Mouse (Mus musculus) retina, postnatal 1 day (tissue): ENCODE data around the gene Pex7.
"Not testable (repeated sequence)": the region's sequence is repeated elsewhere in the genome, so short reads cannot be mapped to it uniquely, and the experiment has no call there.

ENCODE experiments used
- DNase-seq: peaks from one replicate; pipeline ENCODE4 v3.0.0-alpha.2; 2012

Gene Pex7

DNA sequence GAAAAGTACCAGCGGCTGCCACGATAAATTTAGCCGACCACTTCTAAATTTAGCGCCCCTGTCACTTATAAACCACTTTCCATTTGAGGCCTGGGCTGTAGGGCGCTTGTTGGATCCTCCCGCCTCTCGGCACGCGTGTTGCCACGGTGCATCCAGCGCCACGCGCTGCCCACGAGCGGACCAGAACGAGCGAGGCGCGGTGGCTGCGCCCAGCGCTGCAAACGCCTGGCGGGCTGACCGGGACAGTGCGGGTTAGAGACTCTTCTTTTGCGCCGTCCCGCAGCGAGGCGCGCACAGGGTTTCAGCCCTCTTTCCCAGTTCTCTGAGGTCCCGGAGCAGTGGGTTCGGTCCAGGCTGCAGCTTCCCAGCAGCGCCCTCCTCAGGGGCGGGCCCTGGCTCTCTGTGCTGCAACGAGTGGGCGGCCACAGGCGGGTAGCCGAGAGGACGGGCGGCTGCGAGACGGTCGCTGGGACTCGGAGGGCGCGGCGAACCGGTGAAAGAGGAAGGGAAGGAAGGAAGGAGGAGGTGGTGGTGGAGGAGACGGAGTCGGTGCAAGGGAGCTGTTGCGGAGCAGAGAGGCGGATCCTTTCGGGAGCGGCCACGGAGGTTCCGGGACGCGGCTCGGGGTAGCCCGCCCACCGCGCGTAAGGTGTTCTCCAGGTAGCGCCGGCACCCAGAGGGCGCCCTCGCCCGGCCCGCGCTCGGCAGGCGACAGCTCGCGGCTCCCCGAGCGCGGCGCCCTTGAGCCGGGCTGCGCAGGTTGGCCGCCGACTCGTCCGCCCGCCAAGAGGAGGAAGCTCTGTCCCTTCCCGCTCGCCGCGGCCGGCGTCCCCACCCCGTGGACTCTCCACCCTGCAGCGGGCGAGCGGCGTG lies 26.3 kb upstream of the Pex7 start:
- peak; percentile 78 for DNase-seq

DNA sequence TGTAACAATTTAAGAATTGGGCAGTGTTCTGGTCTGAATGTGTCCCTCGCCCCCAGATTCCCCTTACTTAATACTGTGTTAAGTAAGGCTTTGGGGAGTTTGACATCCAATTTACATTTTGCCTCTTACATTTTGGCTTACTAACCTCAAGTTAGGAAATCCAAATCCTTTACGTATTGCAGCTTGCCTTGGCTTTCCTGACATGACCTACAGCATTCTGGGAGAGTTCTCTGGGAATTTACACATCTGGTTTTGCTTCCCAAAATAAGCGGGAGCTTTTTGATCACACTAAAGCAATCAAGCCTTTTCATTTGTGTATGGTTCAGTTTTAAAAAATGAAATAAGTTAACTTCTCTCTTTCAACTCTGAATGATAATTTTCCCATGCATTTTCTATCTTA lies 25.5 kb upstream of the Pex7 start:
- DNase-seq = no peak

DNA sequence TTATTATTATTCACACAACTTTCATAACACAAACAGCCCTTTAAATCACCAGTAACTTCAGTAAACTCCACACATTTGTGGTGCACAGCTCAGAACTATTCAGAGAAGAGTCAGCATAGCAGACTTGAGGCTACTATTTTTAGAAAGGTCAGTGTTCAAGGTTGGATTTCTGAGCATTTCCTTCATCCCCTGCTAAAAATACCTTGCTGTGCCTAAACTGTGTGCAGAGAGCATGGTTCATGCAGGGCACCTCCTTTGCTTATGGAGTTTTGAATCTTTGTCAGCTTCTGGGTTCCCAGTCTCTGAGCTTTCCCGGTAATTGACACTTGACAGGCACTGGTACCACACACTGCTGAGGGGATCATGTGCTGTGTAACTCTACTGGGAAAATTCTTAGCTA lies 20.7 kb upstream of the Pex7 start:
- no peak for DNase-seq

DNA sequence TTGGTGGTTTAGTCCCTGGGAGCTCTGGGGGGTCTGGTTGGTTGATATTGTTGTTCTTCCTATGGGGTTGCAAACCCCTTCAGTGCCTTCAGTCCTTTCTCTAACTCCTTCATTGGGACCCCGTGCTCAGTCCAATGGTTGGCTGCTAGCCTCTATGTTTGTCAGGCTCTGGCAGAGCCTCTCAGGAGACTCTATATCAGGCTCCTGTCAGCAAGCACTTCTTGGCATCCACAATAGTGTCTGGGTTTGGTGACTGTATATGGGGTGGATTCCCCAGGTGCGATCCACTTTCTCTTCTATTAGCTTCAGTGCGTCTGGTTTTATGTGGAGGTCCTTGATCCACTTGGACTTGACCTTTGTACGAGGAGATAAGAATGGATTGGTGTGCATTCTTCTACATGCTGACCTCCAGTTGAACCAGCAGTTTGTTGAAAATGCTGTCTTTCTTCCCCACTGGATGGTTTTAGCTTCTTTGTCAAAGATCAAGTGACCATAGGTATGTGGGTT lies 19.0 kb upstream of the Pex7 start:
- not testable (repeated sequence) for DNase-seq

DNA sequence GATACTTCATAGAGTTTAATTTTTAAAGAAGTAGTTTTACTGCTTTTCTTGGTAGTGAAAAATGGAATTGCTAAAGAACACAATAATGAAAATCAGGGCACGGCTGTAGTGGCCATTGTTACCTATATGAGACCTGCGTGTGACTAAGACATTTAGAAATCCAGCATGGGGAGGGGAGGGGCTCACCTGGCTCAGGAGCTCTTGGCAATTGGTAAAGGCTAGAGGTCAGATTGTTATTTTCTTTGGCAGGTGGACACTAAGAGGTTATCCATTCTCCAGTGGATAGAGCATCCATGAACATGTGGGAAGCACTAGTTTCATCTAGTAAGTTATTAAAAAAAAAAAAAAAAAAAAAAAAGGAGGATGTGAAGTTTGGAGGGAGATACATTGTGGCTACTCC lies 16.8 kb upstream of the Pex7 start:
- no peak for DNase-seq

DNA sequence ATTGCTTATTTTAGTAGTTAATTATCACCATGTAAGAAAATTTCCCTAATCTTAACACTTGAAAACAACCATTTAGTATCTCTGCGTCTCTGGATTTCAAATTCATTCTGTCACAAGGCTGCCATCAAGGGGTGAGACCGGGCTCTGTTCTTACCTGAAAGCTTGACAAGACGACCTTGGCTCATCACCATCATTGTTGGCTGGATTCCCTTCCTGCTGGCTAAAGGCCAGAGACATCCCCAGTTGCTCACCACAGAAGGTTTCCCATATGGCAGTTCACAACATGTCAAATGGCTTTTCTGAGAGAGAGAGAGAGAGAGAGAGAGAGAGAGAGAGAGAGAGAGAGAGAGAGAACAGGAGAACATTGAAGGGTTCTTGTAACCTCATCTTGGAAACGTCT lies 14.9 kb upstream of the Pex7 start:
- no peak for DNase-seq

DNA sequence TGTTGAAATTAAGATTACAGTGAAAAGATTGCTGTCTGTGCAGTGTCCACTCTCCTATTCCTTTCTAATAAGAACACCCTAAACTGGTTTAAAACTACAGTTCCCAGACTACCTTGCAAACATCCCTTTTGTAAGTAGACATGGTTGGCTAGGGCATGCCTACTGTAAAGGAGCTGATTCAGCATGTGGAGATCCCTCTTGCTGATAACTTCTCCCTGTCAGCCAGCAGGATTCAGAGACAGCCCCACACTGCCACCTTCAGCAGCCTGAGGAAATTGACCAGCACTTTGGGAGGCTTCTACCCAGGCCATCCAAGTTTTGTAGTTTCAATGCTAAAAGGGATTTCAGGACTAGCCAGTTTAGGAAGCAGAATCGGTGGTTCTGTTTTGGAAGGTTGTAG lies 7.8 kb upstream of the Pex7 start:
- peak; percentile 69 for DNase-seq

DNA sequence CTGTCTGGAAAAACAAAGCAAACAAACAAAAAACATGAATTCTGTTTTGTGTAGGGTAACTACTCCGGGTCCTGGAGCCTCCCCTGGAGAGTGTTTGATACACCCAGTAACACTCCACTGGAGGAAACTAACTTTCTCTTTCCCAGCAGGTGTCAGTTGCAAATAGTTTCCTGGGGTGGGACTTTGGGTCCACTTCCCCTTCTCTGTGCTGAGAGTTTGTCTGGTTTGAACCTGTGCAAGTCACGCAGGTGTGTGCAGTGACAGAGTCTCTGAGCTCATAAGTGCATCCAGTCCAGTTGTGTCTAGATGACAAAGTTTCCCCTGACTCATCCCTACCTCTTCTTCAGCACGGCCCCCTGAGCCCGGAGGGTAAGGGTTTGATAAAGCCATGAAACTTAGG lies 6.3 kb upstream of the Pex7 start:
- no peak for DNase-seq

DNA sequence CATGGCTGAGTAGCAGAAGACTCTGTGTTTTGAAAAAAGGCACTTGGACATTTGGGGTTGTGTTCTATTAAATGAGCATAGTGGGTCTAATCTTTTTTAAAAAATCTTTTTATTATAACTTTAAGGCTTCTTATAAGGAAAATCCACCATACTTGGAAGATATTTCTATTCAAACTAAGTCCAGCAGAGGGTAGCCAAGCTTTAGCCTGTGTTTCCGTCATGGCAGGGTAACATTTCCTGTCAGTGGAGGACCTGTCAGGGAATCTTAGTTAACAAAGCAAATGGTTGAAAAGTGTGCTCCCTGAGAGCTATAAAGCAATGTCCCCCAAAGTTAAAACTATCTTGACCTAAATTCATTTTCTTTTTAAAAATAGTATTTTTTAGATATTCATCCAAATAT lies 4.1 kb upstream of the Pex7 start:
- DNase-seq = no peak

DNA sequence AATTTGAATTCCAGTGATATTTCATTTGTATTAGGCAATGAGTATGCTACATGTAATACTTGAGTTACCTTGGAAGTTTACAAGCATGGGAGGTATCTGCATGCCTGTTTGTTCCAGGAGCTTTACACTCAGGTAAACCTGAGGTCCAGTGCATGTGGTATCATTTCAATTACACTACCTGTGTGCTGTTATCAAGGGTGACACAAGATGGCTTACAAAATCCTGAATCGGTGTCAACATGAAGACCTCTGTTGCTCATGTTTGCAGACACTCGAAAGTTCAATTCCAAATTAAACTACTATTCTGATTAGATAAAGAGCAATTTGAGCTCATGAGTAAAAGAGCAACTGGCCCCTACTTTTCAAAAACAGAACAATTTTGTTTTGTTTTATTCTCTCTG lies 3.0 kb upstream of the Pex7 start:
- no peak for DNase-seq

DNA sequence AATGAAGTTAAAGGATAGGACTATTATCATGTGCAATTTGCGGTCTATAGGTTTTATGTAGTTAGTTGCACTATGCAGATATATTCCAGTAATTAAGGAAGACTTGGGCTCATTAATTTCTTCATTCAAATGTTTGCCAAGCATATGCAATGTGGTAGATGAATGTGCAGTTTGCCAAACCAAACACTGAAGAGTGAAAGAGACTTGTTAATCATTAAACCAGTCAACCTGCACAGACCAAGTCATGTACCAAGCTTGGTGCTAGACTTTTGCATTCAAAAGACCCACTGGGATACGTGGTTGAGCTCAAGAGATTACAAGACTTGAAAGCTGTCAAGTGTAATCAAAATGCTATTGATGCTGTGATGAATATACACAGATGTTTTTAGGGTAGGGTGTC lies 587 bp upstream of the Pex7 start:
- no peak for DNase-seq

DNA sequence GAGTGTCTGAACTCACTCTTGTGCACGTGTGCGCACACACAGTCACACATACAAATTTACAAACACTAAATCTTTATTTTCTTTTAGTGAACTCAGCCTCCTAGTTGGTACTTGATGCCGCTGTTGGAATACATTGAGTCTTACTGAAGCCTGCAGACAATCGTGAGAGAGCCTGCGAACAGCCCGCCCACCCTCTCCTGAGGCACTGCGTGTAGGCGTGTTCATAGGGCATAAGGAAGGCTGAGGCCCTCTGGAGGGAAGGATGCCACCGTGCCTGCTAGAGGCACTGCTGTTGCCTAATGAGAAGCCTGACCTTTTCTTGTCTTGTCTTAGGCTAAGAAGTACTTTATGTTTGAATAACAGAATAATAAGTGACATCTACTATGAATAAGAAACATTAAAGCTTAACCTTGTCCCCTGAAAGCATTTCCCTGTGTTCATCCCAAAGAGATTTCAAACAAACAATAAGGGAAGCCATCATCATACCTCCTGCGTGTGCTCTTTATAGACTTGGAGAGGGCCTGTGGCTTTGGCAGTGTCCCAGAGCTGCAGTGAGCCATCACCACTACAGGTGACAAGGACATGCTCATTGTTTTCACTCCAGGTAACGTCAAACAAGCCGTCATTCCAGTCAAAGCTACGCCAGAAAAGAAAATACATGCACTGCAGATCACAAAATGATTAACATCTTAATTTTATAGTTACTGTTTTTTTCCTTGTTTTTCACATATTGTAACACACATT lies 3.2 kb downstream of the Pex7 start:
- no peak for DNase-seq

DNA sequence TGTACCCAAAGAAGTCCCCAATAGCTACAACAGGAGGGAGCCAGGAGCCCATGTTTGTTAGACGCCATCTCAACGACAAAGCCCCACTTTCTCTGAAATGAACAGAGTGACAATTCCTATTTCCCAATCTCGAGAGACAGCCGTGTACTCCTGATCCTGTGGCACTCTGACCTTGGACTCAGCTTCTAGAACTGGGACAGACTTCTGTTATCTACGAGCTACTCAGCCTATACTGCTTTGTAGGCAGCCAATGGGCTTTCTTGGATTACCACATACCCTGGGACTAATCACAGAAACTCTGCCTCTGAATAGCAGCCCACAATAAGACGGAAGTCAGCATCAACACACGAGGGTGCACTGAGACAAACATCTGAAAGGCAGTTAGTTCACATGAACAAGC lies 5.5 kb downstream of the Pex7 start:
- no peak for DNase-seq

DNA sequence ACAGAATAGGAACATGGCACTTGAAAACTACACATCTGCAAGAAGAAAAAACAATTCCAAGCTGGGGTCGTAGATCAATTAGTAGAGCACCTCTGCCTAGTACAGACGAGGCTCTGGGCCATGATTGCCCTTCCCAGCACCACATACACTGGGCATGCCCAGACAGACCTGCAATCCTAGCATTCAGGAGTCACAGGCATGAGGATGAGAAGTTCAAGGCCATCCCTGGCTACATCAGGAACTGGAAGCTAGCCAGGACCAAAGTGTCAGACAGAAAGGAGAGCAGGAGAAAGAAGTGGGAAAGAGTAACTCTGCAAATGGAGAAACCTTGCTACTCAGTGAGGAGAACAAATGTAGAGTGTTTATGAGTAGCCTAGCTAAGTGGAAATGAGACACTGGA lies 7.3 kb downstream of the Pex7 start:
- no peak for DNase-seq

DNA sequence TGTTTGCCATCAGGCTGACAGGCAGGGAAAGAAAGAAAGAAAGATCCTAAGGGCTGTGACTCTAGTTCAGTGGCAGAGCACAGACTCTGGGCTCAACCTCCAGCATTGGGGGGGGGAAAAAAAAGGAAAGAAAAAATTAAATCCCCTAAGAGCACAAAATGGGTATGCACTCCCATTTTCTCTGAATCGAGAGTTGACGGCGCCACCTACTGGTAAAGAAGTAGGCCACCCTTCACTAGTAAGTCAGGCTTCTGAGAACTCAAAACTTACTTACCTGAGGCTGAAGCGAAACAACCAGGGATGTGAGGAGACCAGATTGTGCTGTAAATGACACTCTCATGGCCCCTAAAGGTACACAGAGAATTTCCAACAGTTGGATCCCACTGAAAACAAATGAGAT lies 13.5 kb downstream of the Pex7 start:
- DNase-seq = peak; percentile 63

DNA sequence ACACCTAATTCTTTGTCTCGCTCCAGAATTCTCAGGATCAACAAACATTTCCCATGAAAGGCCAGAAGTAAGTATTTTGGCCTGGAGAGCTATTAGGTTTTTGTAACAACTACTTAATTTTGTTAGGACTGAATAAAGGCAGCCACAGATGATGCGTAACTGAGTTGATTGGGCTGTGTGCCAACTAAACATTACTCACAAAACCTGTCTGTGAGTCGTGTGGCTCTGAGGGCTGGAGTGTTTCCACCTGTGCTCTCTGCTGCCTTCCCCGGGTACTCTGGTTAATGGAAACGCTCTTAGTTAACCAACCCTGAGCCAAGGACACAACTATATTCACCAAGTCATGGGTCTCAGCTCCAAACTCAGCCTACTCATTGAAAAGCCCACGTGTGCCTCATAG lies 14.3 kb downstream of the Pex7 start:
- no peak for DNase-seq

DNA sequence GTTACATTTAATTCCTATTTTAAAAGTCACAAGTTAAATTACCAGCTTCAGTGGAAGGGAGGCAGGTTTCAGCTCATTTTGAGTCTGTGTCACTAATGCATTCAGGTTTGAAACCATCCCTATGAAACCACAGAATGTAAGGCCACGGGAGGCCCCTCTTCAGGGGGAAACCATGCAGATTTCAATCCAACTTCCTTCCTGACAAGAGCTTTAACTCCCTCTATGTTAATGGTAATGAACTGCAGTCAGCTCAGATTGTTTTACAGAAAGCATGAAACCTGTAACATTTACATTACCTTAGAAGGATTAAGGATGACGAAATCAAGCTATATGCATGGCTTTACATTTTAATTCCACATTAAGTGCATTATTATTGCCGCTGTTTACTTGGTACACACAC lies 15.8 kb downstream of the Pex7 start:
- no peak for DNase-seq

DNA sequence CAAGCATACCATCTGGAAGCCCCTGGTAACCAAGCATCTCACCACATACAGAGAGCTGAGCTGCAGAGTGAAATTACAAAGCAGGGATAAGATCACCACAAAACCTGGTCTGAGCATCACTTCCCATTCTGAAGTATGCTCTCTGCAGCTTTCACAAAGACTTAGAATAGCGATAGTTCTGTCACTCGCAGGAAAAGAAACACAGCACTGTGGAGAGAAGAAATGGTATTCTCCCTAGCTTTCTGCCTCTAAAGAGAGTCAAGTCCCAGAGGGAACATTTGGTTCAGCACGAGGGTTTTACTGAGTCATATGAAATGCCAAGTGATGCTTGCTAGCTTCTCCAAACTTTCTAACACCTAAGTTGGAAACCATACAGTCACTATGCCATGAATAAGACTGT lies 17.6 kb downstream of the Pex7 start:
- DNase-seq = no peak

DNA sequence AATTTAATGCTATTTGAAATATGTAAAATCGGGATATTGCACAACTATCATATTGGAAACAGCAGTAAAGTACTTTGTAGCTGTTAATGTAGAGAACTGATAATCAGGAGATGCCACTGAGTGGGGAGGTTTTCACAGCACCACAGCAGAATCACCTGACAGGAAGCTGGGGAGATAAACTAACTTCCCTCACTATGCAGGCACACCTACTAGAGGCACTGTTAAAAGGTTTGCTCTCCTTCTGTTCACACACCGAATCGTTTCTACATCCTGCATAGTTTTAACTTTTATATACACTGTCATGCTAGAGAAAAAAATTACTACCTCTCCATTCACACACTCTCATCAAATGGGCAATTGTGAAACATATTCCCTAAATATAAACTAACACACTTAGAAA lies 21.2 kb downstream of the Pex7 start:
- DNase-seq = no peak

DNA sequence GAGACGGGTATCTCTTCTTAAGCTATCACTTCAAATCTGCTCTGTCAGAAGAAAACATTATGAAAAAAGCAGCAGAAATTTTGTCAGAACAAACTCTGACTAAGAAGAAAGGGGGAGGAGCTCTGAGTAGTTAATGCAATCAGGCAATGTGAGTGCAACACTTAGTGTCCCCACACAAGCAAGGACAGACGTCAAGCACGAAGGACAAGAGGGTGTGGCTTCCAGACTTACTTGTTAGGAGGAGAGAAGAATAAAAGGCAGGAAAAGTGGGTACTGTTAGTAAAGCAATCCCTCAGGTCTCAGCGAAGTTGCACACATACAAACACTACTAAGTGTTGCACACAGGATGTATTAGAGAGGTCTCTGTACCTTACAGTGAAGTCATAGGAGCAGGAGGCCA lies 23.1 kb downstream of the Pex7 start:
- no peak for DNase-seq

DNA sequence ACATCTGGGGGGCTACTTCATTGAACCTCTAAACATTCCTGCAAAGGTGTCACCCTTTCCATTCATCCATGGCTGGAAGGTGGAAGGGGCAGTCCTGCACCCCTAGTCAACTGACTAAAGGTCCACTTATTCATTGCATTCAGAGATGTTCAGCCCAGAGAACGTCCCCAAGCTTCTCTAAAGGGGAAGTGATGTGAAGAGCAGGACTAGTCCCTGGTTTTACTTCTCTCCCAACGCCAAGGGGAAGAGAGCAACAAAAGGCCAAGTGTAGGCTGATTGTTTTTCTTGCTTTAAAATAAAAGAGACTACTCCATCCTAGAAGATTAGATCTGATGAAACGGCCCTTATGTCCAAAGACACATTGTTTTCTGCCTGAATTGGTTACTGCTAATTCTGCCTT lies 27.1 kb downstream of the Pex7 start:
- no peak for DNase-seq

DNA sequence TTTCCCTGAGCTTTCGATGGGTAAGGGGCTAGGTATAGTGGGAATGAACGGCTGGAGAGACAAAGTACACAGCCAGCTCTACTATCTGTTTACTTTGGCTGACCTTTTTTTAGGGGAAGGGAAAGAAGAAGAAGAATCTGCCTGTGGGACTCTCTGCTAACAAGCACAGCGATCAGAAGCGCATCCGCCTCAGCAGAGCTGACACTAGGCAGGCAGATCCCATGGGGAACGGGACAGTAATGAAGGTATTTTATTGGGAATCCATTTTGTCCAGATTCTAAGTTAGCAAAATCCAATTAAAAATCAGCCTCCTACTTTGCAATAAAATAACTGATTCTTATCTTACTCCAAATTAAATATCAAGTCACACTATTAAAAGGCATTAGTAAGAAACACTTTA lies 28.3 kb downstream of the Pex7 start:
- DNase-seq = no peak

DNA sequence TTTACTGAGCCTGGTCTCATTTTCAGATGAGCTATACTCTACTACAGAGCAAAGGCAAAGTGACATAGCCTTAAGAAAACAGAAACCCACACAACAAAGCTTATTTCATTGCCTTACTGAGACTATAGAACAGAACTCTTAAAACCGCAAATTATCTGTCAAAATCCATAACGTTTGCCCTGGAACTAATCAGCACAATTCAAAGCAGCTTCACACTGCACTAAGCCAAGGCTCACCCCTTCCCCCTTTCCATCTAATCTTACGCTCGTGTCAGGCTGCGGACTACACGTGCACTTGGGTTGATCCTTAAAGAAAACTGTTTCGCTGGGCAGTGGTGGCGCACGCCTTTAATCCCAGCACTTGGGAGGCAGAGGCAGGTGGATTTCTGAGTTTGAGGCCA lies 29.8 kb downstream of the Pex7 start:
- no peak for DNase-seq

DNA sequence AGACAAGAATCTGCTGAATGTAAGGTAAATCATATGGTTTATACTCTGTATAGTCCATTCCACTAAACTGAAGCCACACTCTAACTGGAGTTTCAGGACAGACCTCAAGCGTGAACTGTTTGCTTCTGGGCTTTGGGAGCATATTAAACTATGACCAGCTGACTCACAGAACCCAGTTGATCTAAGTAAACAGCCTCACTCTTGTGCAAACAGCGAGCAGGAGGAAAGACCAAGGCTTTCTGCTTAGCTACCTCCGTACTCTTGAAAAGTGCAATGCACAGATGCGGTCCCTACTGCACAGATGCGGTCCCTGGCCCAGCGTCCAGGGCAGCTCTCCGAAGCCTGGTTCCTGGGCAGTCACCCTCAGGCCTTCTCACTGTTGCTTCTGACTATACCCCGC lies 30.2 kb downstream of the Pex7 start:
- DNase-seq = no peak
